In the genomic region with DNA sequence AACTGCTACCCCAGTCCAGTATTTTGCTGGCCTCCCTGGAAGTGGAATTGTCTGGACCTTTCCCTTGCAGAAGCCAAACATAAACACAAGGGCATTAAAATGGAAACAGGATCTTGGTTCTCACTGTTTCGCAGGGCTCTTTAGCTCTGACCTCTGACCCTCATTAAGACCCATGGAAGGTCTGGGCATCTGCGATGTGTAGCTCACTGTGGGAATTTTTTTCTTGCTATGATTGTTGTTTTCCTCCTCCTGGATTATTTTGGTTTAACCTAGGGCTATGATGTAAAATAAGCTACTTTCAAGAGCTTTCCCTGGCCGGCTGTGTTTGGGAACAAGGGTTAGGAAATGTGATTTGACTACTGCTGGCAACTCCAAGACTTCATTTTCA, we compare ENCODE assay signal across 17 mouse cellular contexts.
DNase-seq lines count a peak whose midpoint lies in the region; ATAC-seq lines count a peak whose summit lies in the region.
"Had no signal": no experiment of that assay in that cellular context is flagged by ENCODE, and none has a peak within 500 bp of the region (broad histone marks: within the 10 kb centered on the region; RNA-seq: fewer than 3 reads in every experiment).

No protein-coding gene starts in this region.

- no peaks in the 10 kb centered on the region for H3K27me3 ChIP-seq in heart, embryonic 11.5 days (ENCODE audit: control insufficient read depth, insufficient read depth, low read length)
- H3K27me3 ChIP-seq in midbrain, embryonic 11.5 days (ENCODE audit: control insufficient read depth, insufficient read depth, low read length) = no peaks in the 10 kb centered on the region
- no peaks in the 10 kb centered on the region for H3K27me3 ChIP-seq in midbrain, embryonic 13.5 days
- H3K27me3 ChIP-seq: neural tube, embryonic 12.5 days had no signal

- 39% methylated on average over 3 of the region's 3 CpGs for WGBS in heart, embryonic 11.5 days (ENCODE audit: insufficient replicate concordance)
- WGBS in midbrain, embryonic 11.5 days = 20% methylated on average over 3 of the region's 3 CpGs
- WGBS in midbrain, embryonic 13.5 days = 29% methylated on average over 3 of the region's 3 CpGs

- peaks cover 3% of the 10 kb centered on the region; the same call in 1 of the 2 replicates for H3K4me1 ChIP-seq in heart, embryonic 11.5 days (ENCODE audit: control insufficient read depth, insufficient read depth, low read length)
- no peaks in the 10 kb centered on the region for H3K4me1 ChIP-seq in midbrain, embryonic 11.5 days (ENCODE audit: control insufficient read depth, insufficient read depth, low read length)
- H3K4me1 ChIP-seq in midbrain, embryonic 13.5 days (replicated peaks) = no peaks in the 10 kb centered on the region
- H3K4me1 ChIP-seq: limb, embryonic 13.5 days; neural tube, embryonic 12.5 days had no signal

- no peak overlapping the region for H3K9ac ChIP-seq in heart, embryonic 11.5 days (ENCODE audit: low read depth, low read length)
- no peak overlapping the region for H3K9ac ChIP-seq in midbrain, embryonic 11.5 days (ENCODE audit: low read length)
- H3K9ac ChIP-seq in midbrain, embryonic 13.5 days (replicated peaks) = no peak overlapping the region
- H3K9ac ChIP-seq: limb, embryonic 13.5 days; neural tube, embryonic 12.5 days had no signal

- H3K9me3 ChIP-seq in heart, embryonic 11.5 days (replicated peaks; ENCODE audit: control insufficient read depth, low read length) = no peaks in the 10 kb centered on the region
- H3K9me3 ChIP-seq in midbrain, embryonic 11.5 days (ENCODE audit: control insufficient read depth, low read length) = no peaks in the 10 kb centered on the region
- no peaks in the 10 kb centered on the region for H3K9me3 ChIP-seq in midbrain, embryonic 13.5 days
- H3K9me3 ChIP-seq: G1E; limb, embryonic 13.5 days; neural tube, embryonic 12.5 days had no signal

- H3K27ac ChIP-seq in heart, embryonic 11.5 days (ENCODE audit: low read depth, low read length) = no peak overlapping the region
- H3K27ac ChIP-seq in midbrain, embryonic 11.5 days (ENCODE audit: low read depth, low read length) = no peak overlapping the region
- H3K27ac ChIP-seq in midbrain, embryonic 13.5 days = no peak overlapping the region
- H3K27ac ChIP-seq: limb, embryonic 13.5 days; neural tube, embryonic 12.5 days had no signal

- H3K36me3 ChIP-seq in heart, embryonic 11.5 days (ENCODE audit: control insufficient read depth, insufficient read depth, low read length) = no peaks in the 10 kb centered on the region
- H3K36me3 ChIP-seq in midbrain, embryonic 11.5 days (ENCODE audit: control insufficient read depth, insufficient read depth, low read length) = no peaks in the 10 kb centered on the region
- no peaks in the 10 kb centered on the region for H3K36me3 ChIP-seq in midbrain, embryonic 13.5 days
- H3K36me3 ChIP-seq: G1E; limb, embryonic 13.5 days; neural tube, embryonic 12.5 days had no signal

- no peak overlapping the region for H3K4me2 ChIP-seq in heart, embryonic 11.5 days
- H3K4me2 ChIP-seq in midbrain, embryonic 11.5 days = no peak overlapping the region
- no peak overlapping the region for H3K4me2 ChIP-seq in midbrain, embryonic 13.5 days (replicated peaks)
- H3K4me2 ChIP-seq: limb, embryonic 13.5 days; neural tube, embryonic 12.5 days had no signal

- no peak overlapping the region for H3K4me3 ChIP-seq in heart, embryonic 11.5 days (ENCODE audit: low read depth, low read length)
- H3K4me3 ChIP-seq in midbrain, embryonic 11.5 days (ENCODE audit: low read depth, low read length) = no peak overlapping the region
- H3K4me3 ChIP-seq in midbrain, embryonic 13.5 days (replicated peaks) = no peak overlapping the region
- H3K4me3 ChIP-seq: limb, embryonic 13.5 days; neural tube, embryonic 12.5 days had no signal

- ATAC-seq in heart, embryonic 11.5 days (replicated peaks; ENCODE audit: insufficient number of reproducible peaks, low FRiP score, low TSS enrichment) = 0 out of 2 replicates have a peak, but pooled peaks have one; percentile 52
- no peak; the same call in 1 of the 2 replicates for ATAC-seq in midbrain, embryonic 11.5 days (ENCODE audit: low FRiP score)
- no peak for ATAC-seq in midbrain, embryonic 13.5 days
- ATAC-seq: forebrain, embryonic 14.5 days; intestine, embryonic 16.5 days had no signal

- no peak for DNase-seq in heart, postnatal 4 days
- DNase-seq in midbrain, embryonic 11.5 days (ENCODE audit: low spot score, missing footprints) = peak; percentile 72
- DNase-seq in hindlimb bud, embryonic 11.5 days (ENCODE audit: extremely low spot score, low read depth, low spot score) = peak; percentile 52
- peak; percentile 68 for DNase-seq in yolk sac, embryonic 10.5 days (ENCODE audit: low spot score)
- DNase-seq in left cerebral cortex, adult 9 months (ENCODE audit: low spot score in 2 of 2) = no peak
- no peak for DNase-seq in testis, postnatal 14 days (ENCODE audit: low spot score)
- DNase-seq: cerebellum, adult 9-11 months; gastrocnemius, postnatal 36 days; lung, adult 2 months; thymus, adult 2 months had no signal

Comparison
In these comparisons a context has a peak if more than half of its experiments do, and no peak if none do; other contexts are left out.
1. DNase-seq: peak in midbrain, embryonic 11.5 days (single experiment), hindlimb bud, embryonic 11.5 days (single experiment) and yolk sac, embryonic 10.5 days (single experiment); none in heart, postnatal 4 days (single experiment), left cerebral cortex, adult 9 months (0 of 2) and testis, postnatal 14 days (single experiment).